Mouse (Mus musculus): Measurements from ENCODE around the gene Slc25a42.

Slc25a42 gene

DNA sequence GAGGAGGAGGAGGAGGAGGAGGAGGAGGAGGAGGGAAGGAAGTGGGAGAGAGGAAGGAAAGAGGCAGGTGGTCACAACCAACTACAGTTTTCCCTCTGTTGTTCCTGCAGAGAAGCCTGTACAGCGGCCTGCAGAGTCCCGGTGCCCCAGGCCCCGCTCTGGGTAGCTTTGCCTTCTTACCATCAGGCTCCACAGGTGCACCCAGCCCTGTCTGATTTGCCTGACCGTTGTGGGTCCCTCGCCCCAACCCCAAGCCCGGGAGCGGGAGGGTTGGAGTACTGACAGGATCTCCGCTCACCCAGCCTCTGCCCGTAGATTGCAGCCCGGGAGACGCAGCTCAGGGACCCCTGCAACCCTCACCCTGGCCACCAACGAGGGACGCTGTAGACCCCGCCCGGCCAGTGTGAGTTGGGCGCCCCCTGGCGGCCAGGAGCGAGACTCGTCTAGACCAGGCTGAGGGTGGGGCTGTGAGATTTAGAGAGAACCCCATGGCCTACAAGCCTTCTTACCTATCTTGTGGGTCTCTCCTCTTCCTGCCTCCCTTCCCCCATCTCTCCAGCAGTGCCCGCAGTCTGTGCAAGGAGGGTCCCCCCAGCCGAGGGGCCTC, 45.5 kb downstream of the Slc25a42 start:
- peak; percentile 76 for DNase-seq

- no peak for DNase-seq
These were observed 48.8 kb downstream of the Slc25a42 start for GRCm38 (mm10) chr8:70163316-70163715.

GRCm38 (mm10) chr8:70160015-70160414, 52.1 kb downstream of the Slc25a42 start:
- no peak for DNase-seq

GRCm38 (mm10) chr8:70159211-70159610, 52.9 kb downstream of the Slc25a42 start:
- DNase-seq, result no peak

- peak; percentile 65 for DNase-seq
These were observed 53.8 kb downstream of the Slc25a42 start for GRCm38 (mm10) chr8:70158069-70158853.

GRCm38 (mm10) chr8:70157240-70157800, 54.8 kb downstream of the Slc25a42 start:
- no peak for DNase-seq

- DNase-seq, result peak; percentile 76
These were observed 59.4 kb downstream of the Slc25a42 start for GRCm38 (mm10) chr8:70152537-70153257.

GRCm38 (mm10) chr8:70150158-70150557, 61.9 kb downstream of the Slc25a42 start:
- no peak for DNase-seq

GRCm38 (mm10) chr8:70147678-70148607, 64.2 kb downstream of the Slc25a42 start:
- no peak for DNase-seq

DNA sequence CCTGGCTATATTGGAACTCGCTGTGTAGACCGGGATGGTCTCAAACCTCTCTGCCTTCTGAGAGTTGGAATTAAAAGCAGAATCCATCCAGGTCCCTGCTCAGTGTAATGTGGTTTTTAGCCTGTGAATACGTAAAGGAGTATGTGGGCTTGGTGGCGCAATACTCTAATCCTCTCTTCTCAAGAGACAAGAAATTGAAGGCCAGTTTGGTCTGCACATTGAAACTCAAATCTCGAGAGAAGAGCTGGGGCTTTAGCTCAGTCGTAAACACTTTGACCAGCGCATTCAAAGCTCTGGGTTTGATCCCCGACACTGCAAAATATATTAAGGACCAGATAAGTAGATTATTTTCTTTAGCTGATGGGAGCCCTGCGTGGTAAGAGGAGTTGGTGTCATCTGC, 72.1 kb downstream of the Slc25a42 start:
- no peak for DNase-seq

GRCm38 (mm10) chr8:70139026-70139857, 72.9 kb downstream of the Slc25a42 start, which contains the start of the genes Rfxank, Borcs8 and Mef2b:
Gene Rfxank, minus strand, starts transcription at chr8:70139154.
Gene Borcs8, plus strand, starts transcription at chr8:70139499.
Gene Mef2b, plus strand, starts transcription at chr8:70139711.
- peak; percentile 99 for DNase-seq

GRCm38 (mm10) chr8:70137890-70138289, 74.2 kb downstream of the Slc25a42 start:
- DNase-seq, result no peak

DNA sequence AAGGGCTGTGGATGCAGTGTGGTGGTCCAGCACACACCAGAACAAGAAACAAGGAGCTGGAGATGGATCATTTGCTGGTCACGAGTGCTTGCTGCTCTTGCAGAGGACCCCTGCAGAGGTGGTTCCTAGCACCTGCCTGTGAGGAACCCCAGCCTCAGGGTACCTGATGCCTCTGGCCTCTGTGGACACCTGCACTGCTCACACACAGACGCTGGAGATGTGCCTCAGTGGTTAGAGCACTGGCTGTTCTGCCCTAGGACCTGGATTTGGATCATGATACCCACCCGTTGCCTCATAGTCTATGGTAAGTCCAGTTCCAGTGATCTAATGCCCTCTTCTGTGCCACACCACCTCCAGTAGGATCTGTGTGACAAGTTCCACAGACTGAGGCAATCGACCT, 75.5 kb downstream of the Slc25a42 start:
- DNase-seq, result no peak

DNA sequence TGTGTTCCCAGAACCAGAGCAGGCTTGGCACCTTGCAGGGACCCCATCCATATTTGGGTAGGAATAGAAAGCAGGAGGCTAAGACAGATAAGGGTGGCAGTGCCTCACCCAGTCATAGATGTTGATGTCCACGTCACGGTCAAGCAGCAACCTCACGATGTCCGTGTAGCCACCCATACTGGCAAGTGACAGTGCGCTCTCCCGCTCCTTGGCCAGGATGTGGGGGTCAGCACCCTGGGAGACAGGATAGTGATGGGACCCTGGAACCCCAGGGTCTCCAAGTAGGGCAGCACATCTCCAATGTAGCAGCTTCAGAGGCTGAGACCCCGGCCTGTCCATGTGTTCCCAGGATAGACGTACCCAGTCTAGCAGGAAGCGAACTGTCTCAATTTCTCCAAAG, 77.2 kb downstream of the Slc25a42 start:
- DNase-seq, result no peak
